Mouse (Mus musculus) retina, adult 2 months (tissue): Measurements from ENCODE around the gene Myrf.

Experiments
- DNase-seq: peaks from one replicate; pipeline ENCODE4 v3.0.0-alpha.2; 2012; ENCODE audit warnings: low read depth, low spot score

Myrf gene

GRCm38 (mm10) chr19:10248128-10248527, 7.6 kb upstream of the Myrf start:
- no peak for DNase-seq

- no peak for DNase-seq
These were observed 6.6 kb upstream of the Myrf start for GRCm38 (mm10) chr19:10247165-10247564.

GRCm38 (mm10) chr19:10244183-10244582, 3.6 kb upstream of the Myrf start:
- no peak for DNase-seq

- DNase-seq, result no peak
These were observed 2.4 kb upstream of the Myrf start for GRCm38 (mm10) chr19:10242916-10243315.

- no peak for DNase-seq
These were observed 434 bp downstream of the Myrf start for GRCm38 (mm10) chr19:10239975-10240653.

GRCm38 (mm10) chr19:10239419-10239818, 1.1 kb downstream of the Myrf start:
- DNase-seq, result no peak

GRCm38 (mm10) chr19:10238477-10238876, 2.1 kb downstream of the Myrf start:
- no peak for DNase-seq

GRCm38 (mm10) chr19:10235784-10236565, 4.6 kb downstream of the Myrf start:
- DNase-seq, result no peak

- DNase-seq, result no peak
These were observed 8.1 kb downstream of the Myrf start for GRCm38 (mm10) chr19:10232327-10233017.

- DNase-seq, result no peak
These were observed 8.7 kb downstream of the Myrf start for GRCm38 (mm10) chr19:10231871-10232270.

GRCm38 (mm10) chr19:10231016-10231415, 9.5 kb downstream of the Myrf start:
- no peak for DNase-seq

GRCm38 (mm10) chr19:10225767-10226166, 14.8 kb downstream of the Myrf start:
- DNase-seq, result no peak

GRCm38 (mm10) chr19:10224637-10225453, 15.7 kb downstream of the Myrf start:
- no peak for DNase-seq

GRCm38 (mm10) chr19:10223561-10223960, 17.0 kb downstream of the Myrf start:
- no peak for DNase-seq

GRCm38 (mm10) chr19:10222656-10223055, 17.9 kb downstream of the Myrf start:
- no peak for DNase-seq

GRCm38 (mm10) chr19:10221585-10221984, 19.0 kb downstream of the Myrf start:
- no peak for DNase-seq

- no peak for DNase-seq
These were observed 21.0 kb downstream of the Myrf start for GRCm38 (mm10) chr19:10219593-10219992.

GRCm38 (mm10) chr19:10219108-10219507, 21.4 kb downstream of the Myrf start:
- DNase-seq, result no peak

- no peak for DNase-seq
These were observed 24.4 kb downstream of the Myrf start for GRCm38 (mm10) chr19:10216101-10216500.

- DNase-seq, result no peak
These were observed 26.6 kb downstream of the Myrf start for GRCm38 (mm10) chr19:10213796-10214471.

- no peak for DNase-seq
These were observed 29.7 kb downstream of the Myrf start for GRCm38 (mm10) chr19:10210885-10211284.
